Mouse (Mus musculus) forebrain, embryonic 14.5 days (tissue): ENCODE measurements around the gene Dntt. TPM values are rescaled to one million over a fixed set of nuclear protein-coding genes. Genes with fewer than 3 reads are reported as not detected.
A peak's percentile ranks its signal among the peaks of the same experiment; 100 is the strongest.

ENCODE experiments used
- ATAC-seq: fragments of 200-750 bp; cut with Nextera tagmentation; 2 replicates; pipeline ENCODE4 v1.8.0; 2017; ENCODE audit warnings: mild to moderate bottlenecking, moderate library complexity
- DNase-seq: peaks from one replicate; pipeline ENCODE4 v3.0.0-alpha.2; 2015; ENCODE audit warnings: low spot score
- H3K27ac ChIP-seq: fragments of 300-500 bp; sonication (generic); 2 replicates; pipeline ENCODE4 v1.5.1; 2014; ENCODE audit warnings: low read depth, mild to moderate bottlenecking, control low read depth, low read length, moderate library complexity
- H3K27me3 ChIP-seq: fragments of 300-500 bp; sonication (generic); replicated peaks from 2 replicates; pipeline ENCODE4 v1.6.1; 2014; ENCODE audit warnings: low read length, control low read depth, mixed read lengths; ENCODE audit not compliant: control insufficient read depth, insufficient read depth
- H3K36me3 ChIP-seq: fragments of 300-500 bp; sonication (generic); 2 replicates; pipeline ENCODE4 v1.6.1; 2014; ENCODE audit warnings: low read length, control low read depth; ENCODE audit not compliant: control insufficient read depth, insufficient read depth
- H3K4me1 ChIP-seq: fragments of 300-500 bp; sonication (generic); 2 replicates; pipeline ENCODE4 v1.6.1; 2014; ENCODE audit warnings: antibody characterized with exemption, low read length, control low read depth; ENCODE audit not compliant: control insufficient read depth, insufficient read depth
- H3K4me2 ChIP-seq: fragments of 300-500 bp; sonication (generic); 2 replicates; pipeline ENCODE4 v1.6.1; 2014; ENCODE audit warnings: mild to moderate bottlenecking, control low read depth, low read length
- H3K4me3 ChIP-seq: fragments of 300-500 bp; sonication (generic); 2 replicates; pipeline ENCODE4 v1.5.1; 2014; ENCODE audit warnings: low read depth, low read length, control low read depth
- H3K9ac ChIP-seq: fragments of 300-500 bp; sonication (generic); 2 replicates; pipeline ENCODE4 v1.6.1; 2014; ENCODE audit warnings: mild to moderate bottlenecking, low read length, control low read depth, moderate library complexity
- H3K9me3 ChIP-seq: fragments of 300-500 bp; sonication (generic); replicated peaks from 2 replicates; pipeline ENCODE4 v1.6.1; 2016; ENCODE audit warnings: low read length, control low read depth, mixed read lengths; ENCODE audit not compliant: control insufficient read depth
- WGBS: fragments of 180-500 bp; shearing (Covaris S2); extraction: QIAGEN DNeasy Blood & Tissue Kit; methylation state at CpG from one replicate; pipeline ENCODE4 v1.1.7; 2014; 5-methylcytosine and 5-hydroxymethylcytosine counted together
- polyA plus RNA-seq: library from polyadenylated mRNA; unstranded; fragments of >200 nt; fragmentation: Nextera tagmentation; extraction: Ambion mirVana; gene quantifications from 2 replicates; pipeline ENCODE4 v1.2.1, GENCODE M21; 2014

Gene Dntt
- polyA plus RNA-seq, 1 experiment from 2014 or later = 0.09 TPM

- Histone ChIP-seq H3K27ac (no peak overlapping the region), H3K9me3 (no peaks in the 10 kb centered on the region), H3K27me3 (no peaks in the 10 kb centered on the region), H3K4me1 (no peaks in the 10 kb centered on the region), H3K4me2 (no peak overlapping the region), H3K4me3 (no peak overlapping the region), H3K36me3 (no peaks in the 10 kb centered on the region), H3K9ac (no peak overlapping the region)
- ATAC-seq = no peak
- no peak for DNase-seq
- WGBS = 73% methylated on average over 3 of the region's 3 CpGs
Measured at GRCm38 (mm10) chr19:41020537-41020936, 8.5 kb upstream of the Dntt start.

GRCm38 (mm10) chr19:41022244-41022643 lies 6.8 kb upstream of the Dntt start:
- WGBS = 49% methylated on average over 4 of the region's 4 CpGs
- Histone ChIP-seq H3K4me1 (no peaks in the 10 kb centered on the region), H3K4me2 (no peak overlapping the region), H3K36me3 (no peaks in the 10 kb centered on the region), H3K9ac (no peak overlapping the region), H3K4me3 (no peak overlapping the region), H3K27ac (no peak overlapping the region), H3K27me3 (no peaks in the 10 kb centered on the region), H3K9me3 (no peaks in the 10 kb centered on the region)
- ATAC-seq (no peak), DNase-seq (peak; percentile 39)

GRCm38 (mm10) chr19:41026551-41026950 lies 2.5 kb upstream of the Dntt start:
- Histone ChIP-seq H3K4me1 (no peaks in the 10 kb centered on the region), H3K9ac (no peak overlapping the region), H3K9me3 (no peaks in the 10 kb centered on the region), H3K4me2 (no peak overlapping the region), H3K27me3 (no peaks in the 10 kb centered on the region), H3K4me3 (no peak overlapping the region), H3K27ac (no peak overlapping the region), H3K36me3 (no peaks in the 10 kb centered on the region)
- no peak for DNase-seq
- 86% methylated on average over 8 of the region's 8 CpGs for WGBS
- ATAC-seq = no peak

GRCm38 (mm10) chr19:41027024-41027423 lies 2.1 kb upstream of the Dntt start:
- H3K4me3 ChIP-seq = no peak overlapping the region
- no peaks in the 10 kb centered on the region for H3K27me3 ChIP-seq
- H3K9me3 ChIP-seq = no peaks in the 10 kb centered on the region
- H3K9ac ChIP-seq = no peak overlapping the region
- H3K4me2 ChIP-seq = no peak overlapping the region
- DNase-seq (no peak), ATAC-seq (no peak)
- 86% methylated on average over 5 of the region's 5 CpGs for WGBS
- no peak overlapping the region for H3K27ac ChIP-seq
- no peaks in the 10 kb centered on the region for H3K4me1 ChIP-seq
- no peaks in the 10 kb centered on the region for H3K36me3 ChIP-seq

- no peak for DNase-seq
- H3K27me3 ChIP-seq = no peaks in the 10 kb centered on the region
- no peak overlapping the region for H3K9ac ChIP-seq
- H3K4me2 ChIP-seq = no peak overlapping the region
- no peaks in the 10 kb centered on the region for H3K36me3 ChIP-seq
- WGBS = 93% methylated on average over 9 of the region's 9 CpGs
- H3K27ac ChIP-seq = no peak overlapping the region
- no peak for ATAC-seq
- no peak overlapping the region for H3K4me3 ChIP-seq
- H3K4me1 ChIP-seq = no peaks in the 10 kb centered on the region
- no peaks in the 10 kb centered on the region for H3K9me3 ChIP-seq
Measured at GRCm38 (mm10) chr19:41027601-41028000, 1.5 kb upstream of the Dntt start.

- Histone ChIP-seq H3K4me1 (no peaks in the 10 kb centered on the region), H3K4me3 (no peak overlapping the region), H3K9me3 (no peaks in the 10 kb centered on the region), H3K27me3 (no peaks in the 10 kb centered on the region), H3K27ac (no peak overlapping the region), H3K4me2 (no peak overlapping the region), H3K36me3 (no peaks in the 10 kb centered on the region), H3K9ac (no peak overlapping the region)
- 26% methylated on average over 6 of the region's 6 CpGs for WGBS
- ATAC-seq (no peak), DNase-seq (no peak)
Measured at GRCm38 (mm10) chr19:41030161-41030560, 1.1 kb downstream of the Dntt start.

GRCm38 (mm10) chr19:41031009-41031408 lies 1.9 kb downstream of the Dntt start:
- Histone ChIP-seq H3K4me3 (no peak overlapping the region), H3K9me3 (no peaks in the 10 kb centered on the region), H3K9ac (no peak overlapping the region), H3K36me3 (no peaks in the 10 kb centered on the region), H3K27me3 (no peaks in the 10 kb centered on the region), H3K4me1 (no peaks in the 10 kb centered on the region), H3K4me2 (no peak overlapping the region), H3K27ac (no peak overlapping the region)
- 85% methylated on average over 11 of the region's 11 CpGs for WGBS
- no peak for DNase-seq
- ATAC-seq = no peak

GRCm38 (mm10) chr19:41031869-41032268 lies 2.8 kb downstream of the Dntt start:
- Histone ChIP-seq H3K9me3 (no peaks in the 10 kb centered on the region), H3K4me3 (no peak overlapping the region), H3K9ac (no peak overlapping the region), H3K4me2 (no peak overlapping the region), H3K27me3 (no peaks in the 10 kb centered on the region), H3K36me3 (no peaks in the 10 kb centered on the region), H3K4me1 (no peaks in the 10 kb centered on the region), H3K27ac (no peak overlapping the region)
- 88% methylated on average over 6 of the region's 6 CpGs for WGBS
- ATAC-seq (no peak), DNase-seq (no peak)

GRCm38 (mm10) chr19:41035809-41036551 lies 6.9 kb downstream of the Dntt start:
- DNase-seq (no peak), ATAC-seq (no peak)
- H3K4me3 ChIP-seq = no peak overlapping the region
- no peak overlapping the region for H3K9ac ChIP-seq
- no peak overlapping the region for H3K27ac ChIP-seq
- H3K36me3 ChIP-seq = no peaks in the 10 kb centered on the region
- no peaks in the 10 kb centered on the region for H3K4me1 ChIP-seq
- 87% methylated on average over 4 of the region's 4 CpGs for WGBS
- no peak overlapping the region for H3K4me2 ChIP-seq
- no peaks in the 10 kb centered on the region for H3K27me3 ChIP-seq
- H3K9me3 ChIP-seq = no peaks in the 10 kb centered on the region
